ENCODE assay signal across 28 mouse cellular contexts in the genomic region with DNA sequence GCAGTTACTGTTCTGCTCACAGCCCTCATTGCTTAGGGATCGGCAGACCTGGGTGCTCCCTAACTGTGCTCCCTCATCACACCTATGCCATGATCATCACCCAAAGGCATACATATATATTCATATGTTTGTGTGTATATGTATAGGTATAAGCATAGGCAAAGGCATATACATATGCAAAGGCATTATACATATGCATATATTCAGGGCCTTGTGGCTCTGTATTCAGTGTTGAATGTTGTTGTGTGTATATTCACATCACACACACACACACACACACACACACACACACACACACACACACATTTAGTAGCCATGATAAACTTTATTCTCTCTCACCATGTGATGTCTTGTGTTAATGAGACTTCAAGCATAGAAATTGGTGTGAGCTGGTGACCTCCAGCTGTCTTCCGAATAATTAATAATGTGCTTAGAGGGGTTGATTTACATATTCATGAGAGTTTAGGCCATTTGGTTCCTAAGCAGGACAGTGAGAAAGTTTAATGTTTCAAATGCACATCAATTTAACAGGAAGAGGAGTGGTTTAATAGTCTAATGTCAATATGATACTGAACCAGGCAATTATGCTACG.
DNase-seq lines count a peak whose midpoint lies in the region; ATAC-seq and TF ChIP-seq lines count a peak whose summit lies in the region.
"Had no signal": no experiment of that assay in that cellular context is flagged by ENCODE, and none has a peak within 500 bp of the region (broad histone marks: within the 10 kb centered on the region; RNA-seq: fewer than 3 reads in every experiment).

No protein-coding gene starts in this region.

- no peaks in the 10 kb centered on the region for H3K4me1 ChIP-seq in forebrain, embryonic 11.5 days (replicated peaks; ENCODE audit: control insufficient read depth, insufficient read depth, low read length)
- no peaks in the 10 kb centered on the region for H3K4me1 ChIP-seq in forebrain, postnatal 0 days (ENCODE audit: insufficient read depth)
- H3K4me1 ChIP-seq in midbrain, embryonic 12.5 days, result peaks cover 13% of the 10 kb centered on the region
- peaks cover under 1% of the 10 kb centered on the region; the same call in 1 of the 2 replicates for H3K4me1 ChIP-seq in midbrain, embryonic 10.5 days
- H3K4me1 ChIP-seq: embryonic facial prominence, embryonic 10.5 days; embryonic facial prominence, embryonic 15.5 days; hindbrain, embryonic 15.5 days; limb, embryonic 13.5 days; lung, embryonic 15.5 days; stomach, embryonic 15.5 days had no signal

- 0 out of 2 replicates have a peak, but pooled peaks have one; percentile 36 for ATAC-seq in forebrain, embryonic 11.5 days (replicated peaks; ENCODE audit: low FRiP score)
- ATAC-seq in forebrain, postnatal 0 days, result no peak
- ATAC-seq in midbrain, embryonic 12.5 days (ENCODE audit: low FRiP score, low read depth), result peak; percentile 30; the same call in 1 of the 2 replicates
- ATAC-seq: activated CD4-positive, CD25-positive, alpha-beta regulatory T cell, adult 4 months had no signal

- no peaks in the 10 kb centered on the region for H3K27me3 ChIP-seq in forebrain, embryonic 11.5 days (ENCODE audit: control insufficient read depth, insufficient read depth, low read length)
- H3K27me3 ChIP-seq in forebrain, postnatal 0 days (ENCODE audit: insufficient read depth, low read length), result no peaks in the 10 kb centered on the region
- no peaks in the 10 kb centered on the region for H3K27me3 ChIP-seq in midbrain, embryonic 12.5 days
- no peaks in the 10 kb centered on the region for H3K27me3 ChIP-seq in midbrain, embryonic 10.5 days (ENCODE audit: low read depth, poor library complexity, severe bottlenecking)
- H3K27me3 ChIP-seq: CH12.LX; embryonic facial prominence, embryonic 15.5 days; hindbrain, embryonic 15.5 days; limb, embryonic 13.5 days; lung, embryonic 15.5 days; neural tube, embryonic 13.5 days; stomach, embryonic 15.5 days had no signal

- no peak overlapping the region for H3K4me2 ChIP-seq in forebrain, embryonic 11.5 days (ENCODE audit: low read depth, low read length, severe bottlenecking)
- no peak overlapping the region for H3K4me2 ChIP-seq in forebrain, postnatal 0 days (ENCODE audit: low read depth)
- no peak overlapping the region for H3K4me2 ChIP-seq in midbrain, embryonic 12.5 days (replicated peaks)
- H3K4me2 ChIP-seq: embryonic facial prominence, embryonic 15.5 days; heart, embryonic 11.5 days; hindbrain, embryonic 15.5 days; limb, embryonic 13.5 days; liver, embryonic 11.5 days; lung, embryonic 15.5 days; neural tube, embryonic 13.5 days; stomach, embryonic 15.5 days had no signal

- no peaks in the 10 kb centered on the region for H3K9me3 ChIP-seq in forebrain, embryonic 11.5 days (ENCODE audit: control insufficient read depth, low read length)
- no peaks in the 10 kb centered on the region for H3K9me3 ChIP-seq in forebrain, postnatal 0 days (ENCODE audit: low read length)
- H3K9me3 ChIP-seq in midbrain, embryonic 12.5 days, result no peaks in the 10 kb centered on the region
- no peaks in the 10 kb centered on the region for H3K9me3 ChIP-seq in midbrain, embryonic 10.5 days (replicated peaks)
- H3K9me3 ChIP-seq: embryonic facial prominence, embryonic 10.5 days; embryonic facial prominence, embryonic 15.5 days; hindbrain, embryonic 15.5 days; limb, embryonic 13.5 days; lung, embryonic 15.5 days; neural tube, embryonic 13.5 days; stomach, embryonic 15.5 days had no signal

- WGBS in forebrain, embryonic 11.5 days, result 84% methylated on average over 3 of the region's 3 CpGs
- WGBS in forebrain, postnatal 0 days, result 55% methylated on average over 3 of the region's 3 CpGs
- 85% methylated on average over 3 of the region's 3 CpGs for WGBS in midbrain, embryonic 12.5 days
- 91% methylated on average over 3 of the region's 3 CpGs for WGBS in midbrain, embryonic 10.5 days

- H3K9ac ChIP-seq in forebrain, embryonic 11.5 days (ENCODE audit: low read length), result no peak overlapping the region
- H3K9ac ChIP-seq in forebrain, postnatal 0 days, result no peak overlapping the region
- H3K9ac ChIP-seq in midbrain, embryonic 12.5 days (replicated peaks), result no peak overlapping the region
- H3K9ac ChIP-seq: embryonic facial prominence, embryonic 15.5 days; hindbrain, embryonic 15.5 days; limb, embryonic 13.5 days; lung, embryonic 15.5 days; neural tube, embryonic 13.5 days; stomach, embryonic 15.5 days had no signal

- no peaks in the 10 kb centered on the region for H3K36me3 ChIP-seq in forebrain, embryonic 11.5 days (ENCODE audit: control insufficient read depth, insufficient read depth, low read length)
- H3K36me3 ChIP-seq in forebrain, postnatal 0 days (ENCODE audit: insufficient read depth), result no peaks in the 10 kb centered on the region
- H3K36me3 ChIP-seq in midbrain, embryonic 12.5 days, result no peaks in the 10 kb centered on the region
- H3K36me3 ChIP-seq in midbrain, embryonic 10.5 days, result no peaks in the 10 kb centered on the region
- H3K36me3 ChIP-seq: embryonic facial prominence, embryonic 10.5 days; embryonic facial prominence, embryonic 15.5 days; hindbrain, embryonic 15.5 days; limb, embryonic 13.5 days; lung, embryonic 15.5 days; neural tube, embryonic 13.5 days; stomach, embryonic 15.5 days had no signal

- no peak for TF ChIP-seq CTCF in forebrain, postnatal 0 days (IDR thresholded peaks at IDR 0.05; ENCODE audit: low read depth)

- H3K27ac ChIP-seq in forebrain, embryonic 11.5 days (ENCODE audit: low read depth, low read length), result no peak overlapping the region
- no peak overlapping the region for H3K27ac ChIP-seq in forebrain, postnatal 0 days (ENCODE audit: low read depth, low read length)
- no peak overlapping the region for H3K27ac ChIP-seq in midbrain, embryonic 12.5 days (replicated peaks)
- no peak overlapping the region for H3K27ac ChIP-seq in midbrain, embryonic 10.5 days (replicated peaks)
- H3K27ac ChIP-seq: embryonic facial prominence, embryonic 10.5 days; embryonic facial prominence, embryonic 15.5 days; gastrocnemius, adult 2 months; hindbrain, embryonic 15.5 days; layer of hippocampus, adult 2 months; limb, embryonic 13.5 days; lung, embryonic 15.5 days; neural tube, embryonic 13.5 days; stomach, embryonic 15.5 days had no signal

- DNase-seq in forebrain, embryonic 11.5 days (ENCODE audit: low spot score), result no peak
- DNase-seq in forebrain, postnatal 0 days, result no peak
- no peak for DNase-seq in midbrain, embryonic 10.5 days (ENCODE audit: low spot score)
- peak; percentile 54 for DNase-seq in retina, postnatal 1 day
- DNase-seq in retina, embryonic 14.5 days (ENCODE audit: low spot score), result no peak
- no peak for DNase-seq in cerebellum, adult 9-10 months
- DNase-seq: adrenal gland, adult 2 months; adrenal gland, postnatal 36 days; cerebellum, adult 2 months; cerebellum, postnatal 25 days; gastrocnemius, adult 2 months; gastrocnemius, postnatal 36 days; heart, postnatal 36 days; kidney, adult 2 months; right cerebral cortex, postnatal 25 days had no signal

- no peak overlapping the region for H3K4me3 ChIP-seq in forebrain, embryonic 11.5 days (ENCODE audit: low read depth, low read length)
- H3K4me3 ChIP-seq in forebrain, postnatal 0 days (ENCODE audit: low read depth, low read length), result no peak overlapping the region
- H3K4me3 ChIP-seq in midbrain, embryonic 12.5 days, result no peak overlapping the region
- no peak overlapping the region for H3K4me3 ChIP-seq in midbrain, embryonic 10.5 days
- H3K4me3 ChIP-seq: embryonic facial prominence, embryonic 10.5 days; embryonic facial prominence, embryonic 15.5 days; gastrocnemius, adult 2 months; hindbrain, embryonic 15.5 days; layer of hippocampus, adult 2 months; limb, embryonic 13.5 days; lung, embryonic 15.5 days; neural tube, embryonic 13.5 days; stomach, embryonic 15.5 days had no signal
